Mouse (Mus musculus): Measurements from ENCODE around the gene Kif9.

Kif9 gene

GRCm38 (mm10) chr9:110529002-110529737 is 52.4 kb downstream of the Kif9 start:
- no peak for DNase-seq (ENCODE audit: low spot score in 2 of 2)

DNA sequence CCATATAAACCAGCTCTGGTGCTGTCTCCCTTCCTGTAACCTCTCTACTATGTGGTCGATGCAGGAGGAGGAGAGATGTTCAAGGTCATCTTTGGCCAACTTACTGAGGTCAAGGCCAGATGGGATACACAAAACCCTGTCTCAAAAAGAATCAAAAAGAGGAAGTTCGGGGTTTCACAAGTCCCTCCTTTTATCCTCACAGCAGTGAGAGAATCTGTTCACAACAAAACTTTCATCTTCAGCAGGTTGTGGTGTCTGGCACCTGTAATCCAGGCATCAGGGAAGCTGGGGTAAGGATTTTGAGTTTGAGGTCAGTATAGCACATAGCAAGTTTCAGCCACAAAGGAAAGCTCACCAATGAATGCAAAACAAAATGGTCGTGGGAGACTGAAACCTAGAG is 53.9 kb downstream of the Kif9 start:
- no peak for DNase-seq (ENCODE audit: low spot score in 2 of 2)

GRCm38 (mm10) chr9:110531151-110531791 is 54.5 kb downstream of the Kif9 start:
- no peak for DNase-seq (ENCODE audit: low spot score in 2 of 2)

- peak; percentile 91 to 95 for DNase-seq (ENCODE audit: low spot score in 2 of 2)
Observed at GRCm38 (mm10) chr9:110531914-110532489, 55.2 kb downstream of the Kif9 start.

DNA sequence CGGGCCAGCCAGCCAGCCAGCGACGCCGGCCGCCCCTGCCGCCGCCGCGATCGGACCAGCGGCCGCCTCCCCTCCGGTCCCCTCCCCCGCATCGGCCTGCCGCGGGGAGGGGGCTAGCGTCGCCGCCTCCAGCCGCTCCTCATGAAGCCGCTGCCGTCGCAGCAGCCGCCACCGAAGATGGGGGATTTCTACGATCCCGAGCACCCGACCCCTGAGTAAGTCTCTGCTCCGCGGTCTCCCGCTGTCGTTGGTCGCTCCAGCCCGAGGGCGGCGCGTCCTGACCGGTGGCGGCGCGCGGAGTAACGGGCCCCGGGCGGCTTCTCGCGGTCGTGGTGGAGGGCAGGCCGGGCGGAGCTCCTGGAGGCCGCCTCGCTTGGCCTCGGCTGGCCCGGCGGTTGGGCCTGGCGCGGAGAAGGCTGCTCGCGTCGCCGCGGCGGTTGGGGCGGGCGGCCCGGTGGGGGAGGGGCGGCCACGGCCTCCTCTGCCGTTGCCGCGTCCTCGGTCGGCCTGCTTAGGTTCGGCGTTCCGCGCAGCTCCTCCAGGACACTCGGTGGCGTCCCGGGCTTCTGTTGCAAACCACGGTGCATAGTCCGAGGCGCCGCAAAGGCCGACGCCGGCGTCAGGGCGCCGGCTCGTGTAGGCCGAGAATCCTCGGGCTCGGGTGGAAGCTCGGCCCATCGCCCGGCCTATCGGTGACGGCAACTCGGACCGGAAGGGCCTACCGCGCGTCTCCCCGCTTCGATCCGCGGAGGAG is 56.0 kb downstream of the Kif9 start, which contains the start of gene Setd2:
TSS of gene Setd2 (plus strand) at position 60 of the 754 bp plus-strand sequence.
- DNase-seq (ENCODE audit: low spot score in 2 of 2) = peak; percentile 79 to 88

DNA sequence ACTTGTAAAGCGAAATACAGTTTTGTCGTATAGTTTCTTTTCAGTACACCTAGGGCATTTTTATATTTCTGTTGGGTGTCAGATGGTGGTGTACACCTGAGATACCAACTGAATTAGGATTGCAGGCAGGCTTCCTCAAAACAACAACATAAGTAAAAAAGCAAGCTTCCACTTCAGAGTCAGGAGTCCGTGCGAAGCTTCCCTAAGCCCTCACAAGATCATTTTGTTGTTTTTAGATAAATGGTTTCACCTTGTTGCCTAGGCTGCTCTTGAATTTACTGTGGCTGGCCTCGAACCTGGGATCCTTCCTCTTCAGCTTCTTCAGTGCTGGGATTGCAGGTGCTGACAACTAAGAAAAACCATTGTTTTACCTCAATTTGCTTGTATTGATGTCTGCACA is 56.9 kb downstream of the Kif9 start:
- DNase-seq (ENCODE audit: low spot score in 2 of 2) = peak; percentile 16 to 35

- DNase-seq (ENCODE audit: low spot score in 2 of 2) = no peak
Observed at GRCm38 (mm10) chr9:110535114-110535513, 58.4 kb downstream of the Kif9 start.

GRCm38 (mm10) chr9:110536636-110537035 is 59.9 kb downstream of the Kif9 start:
- DNase-seq (ENCODE audit: low spot score in 2 of 2) = no peak

- no peak for DNase-seq (ENCODE audit: low spot score in 2 of 2)
Observed at GRCm38 (mm10) chr9:110538511-110538910, 61.8 kb downstream of the Kif9 start.

- DNase-seq (ENCODE audit: low spot score in 2 of 2) = no peak
Observed at GRCm38 (mm10) chr9:110541988-110542387, 65.2 kb downstream of the Kif9 start.

DNA sequence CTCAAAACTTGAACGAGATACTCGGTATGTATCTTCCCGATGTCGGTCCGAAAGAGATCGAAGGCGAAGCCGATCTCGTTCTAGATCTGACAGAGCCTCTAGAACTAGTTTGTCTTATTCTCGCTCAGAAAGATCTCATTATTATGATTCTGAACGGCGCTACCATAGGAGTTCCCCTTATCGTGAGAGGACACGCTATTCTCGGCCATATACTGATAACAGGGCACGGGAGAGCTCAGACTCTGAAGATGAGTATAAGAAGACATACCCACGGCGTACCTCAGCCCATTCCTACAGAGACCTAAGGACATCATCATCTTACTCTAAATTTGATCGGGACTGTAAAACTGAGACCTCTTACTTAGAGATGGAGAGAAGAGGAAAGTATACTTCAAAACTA is 71.5 kb downstream of the Kif9 start:
- DNase-seq (ENCODE audit: low spot score in 2 of 2) = no peak

- no peak for DNase-seq (ENCODE audit: low spot score in 2 of 2)
Observed at GRCm38 (mm10) chr9:110568309-110568708, 91.6 kb downstream of the Kif9 start.

Data from spleen, postnatal 10 days (tissue).